Comparison of ENCODE assay signal across 13 mouse cellular contexts in genomic region chr2:100252006-100252405, GRCm38 (mm10).
DNase-seq lines count a peak whose midpoint lies in the region.
"Had no signal": no experiment of that assay in that cellular context is flagged by ENCODE, and none has a peak within 500 bp of the region (broad histone marks: within the 10 kb centered on the region; RNA-seq: fewer than 3 reads in every experiment).

No protein-coding gene starts in this region.

- DNase-seq in cerebellum, postnatal 25 days = peak; percentile 11 to 64
- DNase-seq in cerebellum, adult 8-10 months = no peak
- peak; percentile 2 to 7 for DNase-seq in layer of hippocampus, adult 8-10 months (ENCODE audit: low spot score in 2 of 2)
- DNase-seq in layer of hippocampus, postnatal 36 days = no peak
- peak; percentile 22 to 30 for DNase-seq in right cerebral cortex, postnatal 10 days (ENCODE audit: low spot score in 2 of 2)
- DNase-seq in right cerebral cortex, adult 18-20 months = no peak
- DNase-seq in spleen, postnatal 4 days (ENCODE audit: low spot score in 2 of 2) = no peak
- DNase-seq: cerebellum, adult 9-10 months; heart, adult 18-20 months; kidney, adult 2 months; kidney, postnatal 36 days; lung, postnatal 14 days; spleen, adult 18-20 months had no signal

Comparison
In these comparisons a context has a peak if more than half of its experiments do, and no peak if none do; other contexts are left out.
1. DNase-seq: peak in cerebellum, postnatal 25 days (2 of 2), layer of hippocampus, adult 8-10 months (2 of 2) and right cerebral cortex, postnatal 10 days (2 of 2); none in cerebellum, adult 8-10 months (single experiment), layer of hippocampus, postnatal 36 days (0 of 2), right cerebral cortex, adult 18-20 months (single experiment) and spleen, postnatal 4 days (0 of 2).